Mouse (Mus musculus): ENCODE data around the gene Egf.

Gene Egf

GRCm38 (mm10) chr3:129723311-129723710, 31.8 kb downstream of the Egf start:
- DNase-seq (ENCODE audit: low spot score in 2 of 2) = no peak

GRCm38 (mm10) chr3:129714542-129715145, 40.5 kb downstream of the Egf start:
- peak in 1 of 2 experiments; percentile 15 for DNase-seq (ENCODE audit: low spot score in 2 of 2)

- DNase-seq (ENCODE audit: low spot score in 2 of 2) = no peak
Observed at GRCm38 (mm10) chr3:129708157-129708556, 47.0 kb downstream of the Egf start.

- DNase-seq (ENCODE audit: low spot score in 2 of 2) = no peak
Observed at GRCm38 (mm10) chr3:129698882-129699281, 56.2 kb downstream of the Egf start.

GRCm38 (mm10) chr3:129698365-129698764, 56.8 kb downstream of the Egf start:
- no peak for DNase-seq (ENCODE audit: low spot score in 2 of 2)

GRCm38 (mm10) chr3:129697691-129698090, 57.4 kb downstream of the Egf start:
- DNase-seq (ENCODE audit: low spot score in 2 of 2) = no peak

GRCm38 (mm10) chr3:129695943-129696342, 59.2 kb downstream of the Egf start:
- DNase-seq (ENCODE audit: low spot score in 2 of 2) = no peak

- no peak for DNase-seq (ENCODE audit: low spot score in 2 of 2)
Observed at GRCm38 (mm10) chr3:129693581-129693980, 61.5 kb downstream of the Egf start.

- DNase-seq (ENCODE audit: low spot score in 2 of 2) = no peak
Observed at GRCm38 (mm10) chr3:129692816-129693215, 62.3 kb downstream of the Egf start.

- DNase-seq (ENCODE audit: low spot score in 2 of 2) = no peak
Observed at GRCm38 (mm10) chr3:129687429-129687828, 67.7 kb downstream of the Egf start.

GRCm38 (mm10) chr3:129686698-129687333, 68.3 kb downstream of the Egf start:
- DNase-seq (ENCODE audit: low spot score in 2 of 2) = peak in 1 of 2 experiments; percentile 43

- DNase-seq (ENCODE audit: low spot score in 2 of 2) = no peak
Observed at GRCm38 (mm10) chr3:129686196-129686595, 68.9 kb downstream of the Egf start.

GRCm38 (mm10) chr3:129683060-129683679, 71.9 kb downstream of the Egf start:
- no peak for DNase-seq (ENCODE audit: low spot score in 2 of 2)

GRCm38 (mm10) chr3:129682389-129682788, 72.7 kb downstream of the Egf start:
- peak; percentile 14 to 15 for DNase-seq (ENCODE audit: low spot score in 2 of 2)

GRCm38 (mm10) chr3:129681841-129682240, 73.3 kb downstream of the Egf start:
- DNase-seq (ENCODE audit: low spot score in 2 of 2) = no peak

- DNase-seq (ENCODE audit: low spot score in 2 of 2) = peak; percentile 56 to 71
Observed at GRCm38 (mm10) chr3:129680258-129680657, 74.9 kb downstream of the Egf start.

- no peak for DNase-seq (ENCODE audit: low spot score in 2 of 2)
Observed at GRCm38 (mm10) chr3:129675923-129676322, 79.2 kb downstream of the Egf start.

- DNase-seq (ENCODE audit: low spot score in 2 of 2) = no peak
Observed at GRCm38 (mm10) chr3:129663906-129664305, 91.2 kb downstream of the Egf start.

- DNase-seq (ENCODE audit: low spot score in 2 of 2) = no peak
Observed at GRCm38 (mm10) chr3:129658776-129659175, 96.3 kb downstream of the Egf start.

- DNase-seq (ENCODE audit: low spot score in 2 of 2) = no peak
Observed at GRCm38 (mm10) chr3:129657775-129658174, 97.3 kb downstream of the Egf start.

GRCm38 (mm10) chr3:129657222-129657621, 97.9 kb downstream of the Egf start:
- no peak for DNase-seq (ENCODE audit: low spot score in 2 of 2)

- no peak for DNase-seq (ENCODE audit: low spot score in 2 of 2)
Observed at GRCm38 (mm10) chr3:129656540-129656939, 98.6 kb downstream of the Egf start.

- DNase-seq (ENCODE audit: low spot score in 2 of 2) = no peak
Observed at GRCm38 (mm10) chr3:129652476-129652875, 102.6 kb downstream of the Egf start.

All from heart, adult 9 months (tissue).